Mouse (Mus musculus) limb, embryonic 15.5 days (tissue): ENCODE data around the gene Dnase1l2. TPM values are rescaled to one million over a fixed set of nuclear protein-coding genes. Genes with fewer than 3 reads are reported as not detected.
"Not testable (repeated sequence)": the region's sequence is repeated elsewhere in the genome, so short reads cannot be mapped to it uniquely, and the experiment has no call there.

Experiments
- ATAC-seq: fragments of 200-750 bp; cut with Nextera tagmentation; 2 replicates; pipeline ENCODE4 v1.8.0; 2017; ENCODE audit warnings: low read depth, moderate TSS enrichment; ENCODE audit not compliant: insufficient number of reproducible peaks, low FRiP score, low TSS enrichment
- H3K27ac ChIP-seq: fragments of 300-500 bp; sonication (generic); 2 replicates; pipeline ENCODE4 v1.5.1; 2015; ENCODE audit warnings: moderate library complexity, mild to moderate bottlenecking, inconsistent platforms
- H3K27me3 ChIP-seq: fragments of 300-500 bp; sonication (generic); 2 replicates; pipeline ENCODE4 v1.6.1; 2015; ENCODE audit warnings: inconsistent platforms
- H3K36me3 ChIP-seq: fragments of 300-500 bp; sonication (generic); 2 replicates; pipeline ENCODE4 v1.6.1; 2015; ENCODE audit warnings: inconsistent platforms
- H3K4me1 ChIP-seq: fragments of 300-500 bp; sonication (generic); 2 replicates; pipeline ENCODE4 v1.6.1; 2015; ENCODE audit warnings: inconsistent platforms
- H3K4me2 ChIP-seq: fragments of 300-500 bp; sonication (generic); 2 replicates; pipeline ENCODE4 v1.6.1; 2015; ENCODE audit warnings: mild to moderate bottlenecking, inconsistent platforms
- H3K4me3 ChIP-seq: fragments of 300-500 bp; sonication (generic); 2 replicates; pipeline ENCODE4 v1.5.1; 2015; ENCODE audit warnings: mild to moderate bottlenecking, inconsistent platforms
- H3K9ac ChIP-seq: fragments of 300-500 bp; sonication (generic); 2 replicates; pipeline ENCODE4 v1.6.1; 2015; ENCODE audit warnings: inconsistent platforms
- H3K9me3 ChIP-seq: fragments of 300-500 bp; sonication (generic); 2 replicates; pipeline ENCODE4 v1.6.1; 2016; ENCODE audit warnings: inconsistent platforms
- WGBS: fragments of 180-500 bp; shearing (Covaris S2); methylation state at CpG from one replicate; pipeline ENCODE4 v1.1.7; 2015; 5-methylcytosine and 5-hydroxymethylcytosine counted together
- polyA plus RNA-seq: library from polyadenylated mRNA; unstranded; fragments of >200 nt; fragmentation: Nextera tagmentation; extraction: Ambion mirVana; gene quantifications from 2 replicates; pipeline ENCODE4 v1.2.1, GENCODE M21; 2015

The Dnase1l2 gene
- polyA plus RNA-seq, 1 experiment from 2014 or later: 13.3 TPM

DNA sequence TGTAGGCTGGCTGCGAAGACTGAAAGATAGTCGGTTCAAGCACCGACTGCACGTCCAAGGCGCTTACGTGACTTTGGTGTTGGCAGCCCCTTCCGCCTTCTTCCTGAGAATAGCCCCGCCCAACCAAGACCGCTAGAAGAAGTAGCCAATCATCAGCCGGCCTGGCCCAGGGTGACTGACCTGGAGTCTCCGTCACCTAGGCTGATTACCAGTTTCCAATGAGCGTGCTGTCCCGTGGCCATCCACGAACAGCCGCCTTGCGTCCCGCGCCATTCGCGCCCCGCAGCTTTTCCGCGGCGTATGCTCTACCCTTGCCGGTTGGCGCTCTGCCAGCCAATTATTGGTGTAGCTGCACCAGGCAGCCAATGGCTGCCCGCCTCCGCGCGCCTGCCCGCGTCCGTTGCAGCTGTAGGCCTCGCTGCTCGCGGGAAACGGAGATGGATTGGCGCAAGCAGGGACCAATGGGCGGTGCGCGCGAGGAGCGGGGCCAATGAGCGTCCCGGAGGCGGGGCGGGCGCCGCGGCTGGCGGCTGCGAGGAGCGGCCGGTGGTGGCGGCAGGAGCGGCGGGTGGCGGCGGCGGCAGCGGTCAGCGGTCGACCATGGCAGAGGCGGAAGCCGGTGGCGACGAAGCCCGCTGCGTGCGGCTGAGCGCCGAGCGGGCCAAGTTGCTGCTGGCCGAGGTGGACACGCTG lies 27.2 kb upstream of the Dnase1l2 start, which contains the start of the genes E4f1 and Pgp:
Gene E4f1, minus strand, starts transcription at position 404 of the 693 bp plus-strand sequence.
Gene Pgp, plus strand, starts transcription at position 483 of the 693 bp plus-strand sequence.
- no peaks in the 10 kb centered on the region for H3K27me3 ChIP-seq
- H3K4me1 ChIP-seq: peaks cover 39% of the 10 kb centered on the region
- no peaks in the 10 kb centered on the region for H3K9me3 ChIP-seq
- H3K9ac ChIP-seq: peak within 1 kb of the TSS; percentile 76
- ATAC-seq: peak; percentile 95
- H3K4me3 ChIP-seq: peak within 1 kb of the TSS; percentile 88
- peak within 1 kb of the TSS; percentile 95 for H3K4me2 ChIP-seq
- peaks cover 16% of the 10 kb centered on the region; the same call in 1 of the 2 replicates for H3K36me3 ChIP-seq
- under 1% methylated on average over 63 of the region's 75 CpGs for WGBS
- peak within 1 kb of the TSS; percentile 88 for H3K27ac ChIP-seq

GRCm38 (mm10) chr17:24469336-24469909 lies 26.5 kb upstream of the Dnase1l2 start:
- peak overlapping the region; percentile 88 for H3K27ac ChIP-seq
- no peaks in the 10 kb centered on the region for H3K9me3 ChIP-seq
- peak overlapping the region; percentile 76 for H3K9ac ChIP-seq
- H3K4me1 ChIP-seq: peaks cover 39% of the 10 kb centered on the region
- peak overlapping the region; percentile 88 for H3K4me3 ChIP-seq
- 16% methylated on average over 7 of the region's 7 CpGs for WGBS
- no peaks in the 10 kb centered on the region for H3K27me3 ChIP-seq
- H3K4me2 ChIP-seq: peak overlapping the region; percentile 95
- peaks cover 10% of the 10 kb centered on the region; the same call in 1 of the 2 replicates for H3K36me3 ChIP-seq
- ATAC-seq: no peak

GRCm38 (mm10) chr17:24468636-24469246 lies 25.8 kb upstream of the Dnase1l2 start:
- Histone ChIP-seq H3K9me3 (no peaks in the 10 kb centered on the region), H3K27ac (no peak overlapping the region), H3K4me2 (no peak overlapping the region), H3K36me3 (peaks cover 3% of the 10 kb centered on the region; the same call in 1 of the 2 replicates), H3K9ac (no peak overlapping the region), H3K27me3 (no peaks in the 10 kb centered on the region), H3K4me3 (no peak overlapping the region), H3K4me1 (peaks cover 32% of the 10 kb centered on the region)
- 91% methylated on average over 5 of the region's 5 CpGs for WGBS
- ATAC-seq: no peak

DNA sequence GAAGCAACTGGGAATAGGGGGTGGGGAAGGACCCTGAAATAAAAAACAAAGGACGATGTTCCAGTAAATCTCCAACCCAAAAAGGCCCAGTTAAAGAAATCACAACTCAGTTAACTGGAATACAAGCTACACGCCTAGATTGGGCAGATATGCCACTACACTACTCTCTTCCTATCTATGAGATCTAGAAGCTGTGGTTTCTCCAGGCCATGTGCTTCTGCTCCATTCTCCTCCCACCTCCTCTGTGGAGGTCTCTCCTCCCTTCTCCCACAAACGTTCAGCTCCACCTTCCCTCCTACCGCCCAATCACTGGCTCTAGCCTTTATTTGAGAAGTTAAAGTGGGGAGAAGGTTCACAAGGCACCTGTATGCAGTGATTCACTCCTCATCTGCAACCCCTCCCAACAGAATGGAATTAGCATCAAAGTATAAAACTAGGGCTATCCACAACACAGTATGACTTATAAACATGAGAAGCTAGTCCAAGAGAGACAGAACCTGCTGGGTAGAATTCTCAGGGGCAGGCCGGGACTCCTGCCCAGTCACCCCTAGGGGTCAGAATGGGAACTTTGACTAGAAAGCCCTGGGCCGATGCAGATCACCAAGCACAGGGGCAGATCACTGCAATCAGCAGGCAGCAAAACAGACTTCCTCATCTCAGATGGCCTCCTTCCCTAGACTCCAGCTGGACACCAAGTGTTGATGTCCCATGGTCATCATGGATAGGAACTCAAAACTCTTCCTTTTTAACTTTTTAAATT lies 20.6 kb upstream of the Dnase1l2 start:
- no peak overlapping the region for H3K27ac ChIP-seq

GRCm38 (mm10) chr17:24462932-24463331 lies 20.0 kb upstream of the Dnase1l2 start:
- Histone ChIP-seq H3K27me3 (no peaks in the 10 kb centered on the region), H3K36me3 (no peaks in the 10 kb centered on the region), H3K4me1 (no peaks in the 10 kb centered on the region), H3K9ac (no peak overlapping the region), H3K27ac (no peak overlapping the region), H3K9me3 (no peaks in the 10 kb centered on the region), H3K4me3 (no peak overlapping the region), H3K4me2 (no peak overlapping the region)
- no peak for ATAC-seq
- WGBS: 74% methylated on average over 1 of the region's 1 CpGs

More for the DNA sequence above, 20.6 kb upstream of the Dnase1l2 start:
- Histone ChIP-seq H3K4me1 (no peaks in the 10 kb centered on the region), H3K4me2 (no peak overlapping the region), H3K9ac (no peak overlapping the region), H3K9me3 (no peaks in the 10 kb centered on the region), H3K36me3 (no peaks in the 10 kb centered on the region), H3K4me3 (no peak overlapping the region), H3K27me3 (no peaks in the 10 kb centered on the region)
- no peak for ATAC-seq
- WGBS: 51% methylated on average over 6 of the region's 6 CpGs

GRCm38 (mm10) chr17:24461580-24461979 lies 18.7 kb upstream of the Dnase1l2 start:
- no peak overlapping the region for H3K4me3 ChIP-seq
- 66% methylated on average over 2 of the region's 2 CpGs for WGBS
- ATAC-seq: no peak

DNA sequence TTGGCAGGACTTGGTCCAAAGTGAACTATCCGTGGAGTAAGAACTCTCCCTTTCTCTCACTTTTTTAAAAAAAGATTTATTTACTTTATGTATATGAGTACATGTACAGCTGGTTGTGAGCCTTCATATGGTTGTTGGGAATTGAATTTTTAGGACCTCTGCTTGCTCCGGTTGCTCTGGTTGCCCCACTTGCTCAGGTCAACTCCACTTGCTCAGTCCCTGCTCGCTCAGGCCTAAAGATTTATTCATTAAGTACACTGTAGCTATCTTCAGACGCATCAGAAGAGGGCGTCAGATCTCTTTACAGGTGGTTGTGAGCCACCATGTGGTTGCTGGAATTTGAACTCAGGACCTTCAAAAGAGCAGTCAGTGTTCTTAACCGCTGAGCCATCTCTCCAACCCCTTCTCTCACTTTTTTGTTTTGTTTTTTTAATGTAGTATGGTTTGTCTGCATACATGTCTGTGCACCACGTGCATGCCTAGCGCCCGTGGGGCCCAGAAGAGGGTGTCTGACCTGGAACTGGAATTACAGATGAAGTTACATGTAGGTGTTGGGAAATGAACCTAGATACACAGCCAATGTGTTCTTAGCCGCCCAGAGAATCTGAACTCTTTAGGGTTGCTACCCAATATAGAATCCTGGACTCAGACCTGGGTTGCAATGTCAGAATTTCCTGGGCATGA lies 12.8 kb upstream of the Dnase1l2 start:
- Histone ChIP-seq H3K4me1 (peaks cover 18% of the 10 kb centered on the region), H3K4me3 (peak overlapping the region; percentile 80), H3K4me2 (peak overlapping the region; percentile 54), H3K36me3 (peaks cover 15% of the 10 kb centered on the region), H3K27ac (peak overlapping the region; percentile 77)
- H3K9ac ChIP-seq, H3K27me3 ChIP-seq, H3K9me3 ChIP-seq: not testable (repeated sequence)
- ATAC-seq: 0 out of 2 replicates have a peak, but pooled peaks have one; percentile 1
- 53% methylated on average over 10 of the region's 10 CpGs for WGBS

More at GRCm38 (mm10) chr17:24461580-24461979, 18.7 kb upstream of the Dnase1l2 start:
- Histone ChIP-seq H3K27ac (no peak overlapping the region), H3K36me3 (no peaks in the 10 kb centered on the region), H3K9ac (no peak overlapping the region), H3K9me3 (no peaks in the 10 kb centered on the region), H3K4me2 (no peak overlapping the region), H3K27me3 (no peaks in the 10 kb centered on the region), H3K4me1 (no peaks in the 10 kb centered on the region)

DNA sequence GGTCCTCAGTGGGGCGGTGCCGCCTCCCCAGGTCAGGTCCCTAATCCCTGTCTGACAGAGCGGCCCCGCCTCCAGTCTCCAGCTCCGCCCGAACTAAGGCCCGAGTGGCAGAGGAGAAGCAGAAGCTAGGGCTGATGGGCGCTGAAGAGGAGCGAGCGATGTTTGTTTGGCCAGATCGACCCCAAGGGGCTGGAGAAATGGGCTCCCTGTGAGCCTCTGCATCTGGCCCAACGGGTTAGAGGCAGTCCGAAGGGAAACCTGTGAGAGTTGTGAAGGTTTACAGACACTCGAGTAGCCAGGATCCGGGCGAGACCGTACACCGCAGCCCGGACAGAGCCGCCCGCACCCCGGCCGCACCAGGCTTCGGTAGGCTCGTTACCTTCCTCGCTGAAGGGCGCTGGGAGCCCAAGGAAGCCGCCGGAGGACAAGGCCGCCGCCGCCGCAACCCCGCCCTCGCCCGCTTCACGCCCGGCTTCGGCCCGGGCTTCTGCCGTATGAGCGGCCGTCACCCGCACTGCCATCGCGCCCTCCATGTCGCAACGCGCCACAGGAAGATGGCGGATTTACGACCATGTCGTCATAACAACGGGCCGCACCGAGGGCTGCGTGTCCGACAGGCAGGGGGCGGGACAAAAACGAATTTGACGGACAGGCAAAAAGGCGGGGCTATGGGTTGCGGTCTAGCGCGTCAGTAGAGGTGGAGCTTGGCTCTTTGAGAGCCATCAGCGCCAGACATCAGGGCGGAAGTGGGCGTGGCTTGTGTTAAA lies 12.0 kb upstream of the Dnase1l2 start:
- Histone ChIP-seq H3K27me3 (no peaks in the 10 kb centered on the region), H3K36me3 (peaks cover 21% of the 10 kb centered on the region), H3K4me1 (peaks cover 18% of the 10 kb centered on the region), H3K4me3 (peak overlapping the region; percentile 80), H3K9ac (peak overlapping the region; percentile 79), H3K27ac (peak overlapping the region; percentile 97), H3K4me2 (peak overlapping the region; percentile 54), H3K9me3 (no peaks in the 10 kb centered on the region)
- peak; percentile 91 for ATAC-seq
- under 1% methylated on average over 67 of the region's 67 CpGs for WGBS

- Histone ChIP-seq H3K36me3 (peaks cover 28% of the 10 kb centered on the region), H3K4me3 (peak overlapping the region; percentile 80), H3K4me2 (peak overlapping the region; percentile 54), H3K4me1 (peaks cover 18% of the 10 kb centered on the region), H3K9me3 (no peaks in the 10 kb centered on the region), H3K27me3 (no peaks in the 10 kb centered on the region), H3K27ac (peak overlapping the region; percentile 97), H3K9ac (peak overlapping the region; percentile 79)
- WGBS: 3% methylated on average over 14 of the region's 14 CpGs
- ATAC-seq: no peak
Measured at GRCm38 (mm10) chr17:24454218-24454755, 11.4 kb upstream of the Dnase1l2 start.

DNA sequence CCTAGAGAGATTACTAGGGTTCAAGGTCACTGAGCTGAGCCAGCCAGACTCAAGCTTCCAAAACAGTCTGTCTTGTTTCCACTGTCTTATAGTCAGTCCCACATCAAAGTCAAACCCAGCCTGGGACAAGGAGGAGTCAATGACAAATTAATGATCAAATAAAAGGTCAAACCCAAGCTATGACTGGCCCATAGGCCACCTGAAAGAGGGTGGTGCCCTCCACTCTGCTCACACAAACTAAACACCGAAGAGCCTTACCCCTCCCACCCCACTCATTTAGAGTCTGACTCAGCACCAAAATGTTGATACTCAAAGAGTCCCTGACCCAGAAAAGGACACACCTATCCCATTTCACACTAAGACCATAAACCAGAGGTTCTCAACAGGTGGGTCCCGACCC lies 10.5 kb upstream of the Dnase1l2 start:
- 80% methylated on average over 2 of the region's 2 CpGs for WGBS
- no peaks in the 10 kb centered on the region for H3K27me3 ChIP-seq
- ATAC-seq: no peak
- peaks cover 18% of the 10 kb centered on the region for H3K4me1 ChIP-seq
- no peak overlapping the region for H3K4me3 ChIP-seq
- H3K27ac ChIP-seq: no peak overlapping the region
- H3K36me3 ChIP-seq: peaks cover 37% of the 10 kb centered on the region
- no peak overlapping the region for H3K9ac ChIP-seq
- no peaks in the 10 kb centered on the region for H3K9me3 ChIP-seq
- H3K4me2 ChIP-seq: no peak overlapping the region
